Mouse (Mus musculus): ENCODE results near the gene Selenos. TPM values are rescaled to one million over a fixed set of nuclear protein-coding genes. Genes with fewer than 3 reads are reported as not detected.

Selenos gene
- polyA plus RNA-seq, 1 experiment, result 72.5 TPM

DNA sequence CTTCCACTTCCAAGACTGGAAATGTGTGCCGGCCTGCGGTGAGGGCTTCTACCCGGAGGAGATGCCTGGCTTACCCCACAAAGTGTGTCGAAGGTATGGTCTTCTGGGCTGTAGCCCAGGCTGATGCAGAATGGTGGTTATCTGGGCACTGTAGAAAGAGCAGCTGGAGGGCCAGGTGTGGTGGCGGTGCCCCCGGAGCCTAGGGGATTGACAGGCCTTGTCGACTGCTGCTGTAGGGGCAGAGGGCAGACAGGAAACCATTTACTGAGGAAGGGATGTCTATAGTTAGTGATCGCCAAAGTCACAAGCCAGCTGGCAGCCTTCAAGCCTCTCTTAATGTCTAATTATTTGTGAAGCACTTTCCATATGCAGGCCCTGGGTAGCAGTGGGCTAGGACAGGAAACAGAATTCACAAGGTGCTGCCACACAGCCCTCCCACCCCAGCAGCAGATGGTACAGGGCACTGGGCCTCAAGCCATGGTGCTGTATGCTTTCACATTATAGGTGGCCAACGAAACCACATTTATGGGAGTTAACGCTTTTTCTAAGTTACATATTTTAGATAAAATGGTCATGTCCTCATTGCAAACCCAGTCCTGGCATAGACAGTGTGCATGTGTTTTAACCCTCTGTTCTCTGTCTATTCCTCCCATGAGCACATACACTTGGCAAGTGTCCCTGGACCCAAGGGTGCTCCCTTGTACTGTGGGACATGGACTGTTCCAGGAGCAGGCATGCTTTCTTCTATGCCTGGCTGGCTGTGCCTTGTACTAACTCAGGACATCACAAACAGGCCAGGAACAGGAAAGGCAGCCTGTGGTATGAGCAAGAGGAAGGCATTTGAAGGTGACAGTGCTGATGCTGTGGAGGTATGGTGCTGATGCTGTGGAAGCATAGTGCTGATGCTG lies 35.6 kb upstream of the Selenos start, which contains the start of gene Gm45213:
Gene Gm45213 (plus strand): TSS at position 51 of the 908 bp plus-strand sequence.
- Histone ChIP-seq H3K36me3 (ENCODE audit: control insufficient read depth, insufficient read depth, low read length) (no peaks in the 10 kb centered on the region), H3K4me1 (replicated peaks; ENCODE audit: control insufficient read depth, insufficient read depth, low read length) (peaks cover 5% of the 10 kb centered on the region; the same call in 1 of the 2 replicates), H3K4me3 (ENCODE audit: control insufficient read depth, insufficient read depth, low read length) (no peak within 1 kb of the TSS), H3K27me3 (ENCODE audit: control insufficient read depth, insufficient read depth, low read length) (no peaks in the 10 kb centered on the region), H3K27ac (ENCODE audit: control insufficient read depth, insufficient read depth, low read length) (no peak within 1 kb of the TSS)
- TF ChIP-seq CTCF (IDR thresholded peaks at IDR 0.05; ENCODE audit: borderline replicate concordance, control insufficient read depth, extremely low read depth, insufficient read depth, low read length, poor library complexity) (no peak), POLR2A (IDR thresholded peaks at IDR 0.05; ENCODE audit: control insufficient read depth, extremely low read depth, insufficient read depth, low read length, poor library complexity) (no peak)
- WGBS, result 17% methylated on average over 10 of the region's 10 CpGs
- DNase-seq, result peak; percentile 21

DNA sequence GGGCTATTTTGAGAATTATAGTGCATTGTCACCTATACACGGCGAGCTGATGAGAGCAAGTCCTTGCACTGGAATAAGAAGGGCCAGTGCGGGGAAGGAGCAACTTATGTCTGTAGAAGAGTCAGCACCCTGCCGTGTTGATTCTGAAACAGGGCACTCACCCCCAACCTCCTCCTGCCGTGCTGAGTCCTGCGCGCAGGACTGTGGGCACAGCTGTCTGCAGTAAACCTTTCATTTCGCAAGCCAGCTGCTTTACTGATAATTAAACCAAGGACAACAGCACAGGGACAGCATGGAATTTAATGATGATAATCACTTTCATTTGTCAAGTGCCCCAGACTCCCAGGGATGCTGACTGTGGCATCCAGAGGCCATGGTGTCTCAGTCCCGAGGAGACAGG lies 34.8 kb upstream of the Selenos start:
- Histone ChIP-seq H3K4me3 (ENCODE audit: control insufficient read depth, insufficient read depth, low read length) (no peak overlapping the region), H3K4me1 (replicated peaks; ENCODE audit: control insufficient read depth, insufficient read depth, low read length) (peaks cover 5% of the 10 kb centered on the region; the same call in 1 of the 2 replicates), H3K27me3 (ENCODE audit: control insufficient read depth, insufficient read depth, low read length) (no peaks in the 10 kb centered on the region), H3K27ac (ENCODE audit: control insufficient read depth, insufficient read depth, low read length) (no peak overlapping the region), H3K36me3 (ENCODE audit: control insufficient read depth, insufficient read depth, low read length) (no peaks in the 10 kb centered on the region)
- DNase-seq, result no peak
- 68% methylated on average over 9 of the region's 9 CpGs for WGBS
- TF ChIP-seq POLR2A (IDR thresholded peaks at IDR 0.05; ENCODE audit: control insufficient read depth, extremely low read depth, insufficient read depth, low read length, poor library complexity) (no peak), CTCF (IDR thresholded peaks at IDR 0.05; ENCODE audit: borderline replicate concordance, control insufficient read depth, extremely low read depth, insufficient read depth, low read length, poor library complexity) (no peak)

DNA sequence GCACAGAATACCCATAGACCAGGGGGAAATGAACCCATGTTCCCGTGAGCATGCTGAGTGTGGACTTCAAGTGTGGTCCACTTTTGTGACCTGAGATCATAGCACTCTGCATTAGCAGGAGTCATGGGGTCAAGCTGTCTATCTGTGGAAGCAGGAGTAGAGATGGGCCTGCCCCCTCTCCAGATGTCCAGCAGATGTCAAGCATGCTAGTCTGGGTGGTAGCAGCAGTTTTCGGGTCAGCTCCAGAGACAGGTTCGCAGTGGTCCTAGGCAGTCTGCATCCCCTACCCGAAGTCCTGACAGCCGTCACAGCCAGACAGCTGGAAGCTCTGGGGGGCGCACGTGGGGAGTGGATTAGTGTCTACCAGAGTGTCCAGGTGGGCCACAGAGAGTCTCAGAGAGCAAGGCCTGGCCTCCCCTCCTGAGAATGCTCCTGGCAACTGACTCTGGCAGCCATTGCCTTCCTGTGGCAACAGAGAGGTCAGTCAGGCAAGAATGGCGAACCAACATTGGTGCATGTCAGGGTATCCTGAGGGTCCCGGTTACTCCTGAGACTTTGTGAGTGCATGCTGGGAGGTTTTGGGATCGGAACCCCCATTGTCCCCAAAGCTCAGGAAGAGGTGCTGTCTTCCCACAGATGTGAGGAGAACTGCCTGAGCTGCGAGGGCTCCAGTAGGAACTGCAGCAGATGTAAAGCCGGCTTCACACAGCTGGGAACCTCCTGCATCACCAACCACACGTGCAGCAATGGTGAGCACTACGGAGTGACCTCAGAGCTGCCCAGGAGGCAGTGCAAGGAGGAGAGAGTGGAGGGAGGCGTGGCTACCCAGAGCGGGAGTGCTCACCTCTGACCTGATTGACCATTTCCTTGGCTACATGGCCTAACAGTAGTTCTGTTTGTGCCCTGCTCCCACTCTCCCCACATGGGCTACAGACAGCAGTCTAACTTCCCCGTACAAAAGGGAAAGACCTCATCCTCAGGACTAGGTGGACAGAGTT lies 32.2 kb upstream of the Selenos start:
- no peak for DNase-seq
- Histone ChIP-seq H3K27me3 (ENCODE audit: control insufficient read depth, insufficient read depth, low read length) (no peaks in the 10 kb centered on the region), H3K36me3 (ENCODE audit: control insufficient read depth, insufficient read depth, low read length) (no peaks in the 10 kb centered on the region), H3K4me1 (replicated peaks; ENCODE audit: control insufficient read depth, insufficient read depth, low read length) (peaks cover 5% of the 10 kb centered on the region; the same call in 1 of the 2 replicates), H3K27ac (ENCODE audit: control insufficient read depth, insufficient read depth, low read length) (no peak overlapping the region), H3K4me3 (ENCODE audit: control insufficient read depth, insufficient read depth, low read length) (no peak overlapping the region)
- 90% methylated on average over 17 of the region's 17 CpGs for WGBS
- TF ChIP-seq POLR2A (IDR thresholded peaks at IDR 0.05; ENCODE audit: control insufficient read depth, extremely low read depth, insufficient read depth, low read length, poor library complexity) (no peak), CTCF (IDR thresholded peaks at IDR 0.05; ENCODE audit: borderline replicate concordance, control insufficient read depth, extremely low read depth, insufficient read depth, low read length, poor library complexity) (no peak)

DNA sequence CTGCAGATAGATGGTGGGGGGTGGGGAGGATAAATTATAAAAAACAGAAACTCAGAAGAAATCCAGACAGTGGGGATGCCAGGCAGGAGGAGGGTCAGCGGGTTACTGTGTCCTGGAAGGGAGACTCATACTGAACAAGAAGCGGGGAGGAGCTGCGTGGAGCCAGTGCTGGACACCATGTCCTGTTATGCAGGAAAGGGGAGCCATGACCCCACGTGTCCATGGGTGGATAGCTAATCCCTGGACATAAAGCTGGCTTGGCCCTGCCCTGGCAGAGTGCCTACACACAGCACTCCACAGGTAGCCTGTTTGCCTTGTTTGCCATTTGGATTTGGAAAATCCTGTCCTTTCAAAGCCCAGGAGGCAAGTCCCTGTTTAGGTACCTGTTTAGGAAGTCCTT lies 31.5 kb upstream of the Selenos start:
- H3K27me3 ChIP-seq (ENCODE audit: control insufficient read depth, insufficient read depth, low read length), result no peaks in the 10 kb centered on the region
- TF ChIP-seq POLR2A (IDR thresholded peaks at IDR 0.05; ENCODE audit: control insufficient read depth, extremely low read depth, insufficient read depth, low read length, poor library complexity) (no peak), CTCF (IDR thresholded peaks at IDR 0.05; ENCODE audit: borderline replicate concordance, control insufficient read depth, extremely low read depth, insufficient read depth, low read length, poor library complexity) (no peak)
- WGBS, result 95% methylated on average over 4 of the region's 4 CpGs

DNA sequence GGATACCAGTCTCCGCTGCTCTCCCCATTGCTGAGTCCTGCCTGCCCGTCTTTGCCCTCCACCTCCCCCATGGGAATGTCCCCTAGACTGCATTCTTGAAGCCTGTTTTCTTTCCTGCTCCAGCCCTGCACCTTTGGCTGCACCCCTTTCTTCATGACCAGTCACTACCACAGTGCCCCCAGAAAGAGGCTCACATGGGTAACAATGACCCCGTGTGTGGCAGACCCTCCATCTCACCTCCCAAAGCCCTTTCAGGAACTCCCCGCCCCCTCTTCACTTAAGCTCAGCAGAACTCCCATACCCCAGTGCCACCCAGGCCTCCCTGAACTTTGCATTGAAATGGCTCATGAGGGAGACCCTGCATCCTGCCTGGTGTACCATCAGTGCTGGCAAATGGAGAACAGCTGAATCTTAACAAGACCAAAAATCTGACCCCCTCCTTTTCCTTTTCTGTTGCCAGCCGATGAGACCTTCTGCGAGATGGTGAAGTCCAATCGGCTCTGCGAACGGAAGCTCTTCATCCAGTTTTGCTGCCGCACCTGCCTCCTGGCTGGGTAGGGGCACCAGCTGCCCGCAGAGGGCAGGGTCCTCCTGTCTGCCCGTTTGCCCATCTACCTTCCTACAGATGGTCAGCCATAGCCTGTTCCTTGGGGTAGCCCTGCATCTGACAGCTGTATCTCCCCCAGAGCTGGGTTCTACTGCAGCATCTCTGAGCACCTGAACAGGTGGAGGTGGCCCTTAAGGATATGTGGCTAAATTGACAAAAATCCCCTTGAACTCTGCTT lies 30.8 kb upstream of the Selenos start:
- Histone ChIP-seq H3K4me1 (replicated peaks; ENCODE audit: control insufficient read depth, insufficient read depth, low read length) (peaks cover 2% of the 10 kb centered on the region; the same call in 1 of the 2 replicates), H3K27ac (ENCODE audit: control insufficient read depth, insufficient read depth, low read length) (no peak overlapping the region), H3K36me3 (ENCODE audit: control insufficient read depth, insufficient read depth, low read length) (no peaks in the 10 kb centered on the region), H3K27me3 (ENCODE audit: control insufficient read depth, insufficient read depth, low read length) (no peaks in the 10 kb centered on the region), H3K4me3 (ENCODE audit: control insufficient read depth, insufficient read depth, low read length) (no peak overlapping the region)
- no peak for TF ChIP-seq POLR2A (IDR thresholded peaks at IDR 0.05; ENCODE audit: control insufficient read depth, extremely low read depth, insufficient read depth, low read length, poor library complexity)
- no peak for DNase-seq
- WGBS, result 94% methylated on average over 12 of the region's 12 CpGs

More for the DNA sequence above, 31.5 kb upstream of the Selenos start:
- Histone ChIP-seq H3K4me3 (ENCODE audit: control insufficient read depth, insufficient read depth, low read length) (no peak overlapping the region), H3K36me3 (ENCODE audit: control insufficient read depth, insufficient read depth, low read length) (no peaks in the 10 kb centered on the region), H3K27ac (ENCODE audit: control insufficient read depth, insufficient read depth, low read length) (no peak overlapping the region), H3K4me1 (replicated peaks; ENCODE audit: control insufficient read depth, insufficient read depth, low read length) (peaks cover 5% of the 10 kb centered on the region; the same call in 1 of the 2 replicates)
- no peak for DNase-seq

All from thymus, adult 2 months (tissue).